Comparison of ENCODE assay signal across 8 mouse cellular contexts in genomic region chr9:106453271-106454070, GRCm38 (mm10). TPM values are rescaled to one million over a fixed set of nuclear protein-coding genes. Genes with fewer than 3 reads are reported as not detected.
A peak's percentile ranks its signal among the peaks of the same experiment; 100 is the strongest.
DNase-seq lines count a peak whose midpoint lies in the region; ATAC-seq and TF ChIP-seq lines count a peak whose summit lies in the region.

TSS of gene Pcbp4 (plus strand) at chr9:106453291.

- H3K27ac ChIP-seq in CH12.LX (ENCODE audit: insufficient read depth, low read depth): no peak within 1 kb of the TSS
- peak within 1 kb of the TSS; percentile 96 for H3K27ac ChIP-seq in embryonic facial prominence, embryonic 12.5 days
- peak within 1 kb of the TSS; percentile 84 for H3K27ac ChIP-seq in heart, embryonic 13.5 days (replicated peaks)
- peak within 1 kb of the TSS; percentile 98 for H3K27ac ChIP-seq in kidney, embryonic 15.5 days
- peak within 1 kb of the TSS; percentile 83 for H3K27ac ChIP-seq in liver, embryonic 11.5 days (ENCODE audit: low read depth, low read length)
- H3K27ac ChIP-seq in midbrain, postnatal 0 days (ENCODE audit: low read depth, low read length): peak within 1 kb of the TSS; percentile 89

- peaks cover 0 to 47% of the 10 kb centered on the region in 2 experiments for H3K36me3 ChIP-seq in CH12.LX (replicated peaks in 1 of 2; ENCODE audit: control insufficient read depth in 1 of 2, insufficient read depth in 1 of 2, low read length in 1 of 2)
- no peaks in the 10 kb centered on the region for H3K36me3 ChIP-seq in embryonic facial prominence, embryonic 12.5 days
- H3K36me3 ChIP-seq in heart, embryonic 13.5 days: 0 out of 2 replicates have a peak, but pooled peaks cover 8% of the 10 kb centered on the region
- H3K36me3 ChIP-seq in kidney, embryonic 15.5 days: no peaks in the 10 kb centered on the region
- H3K36me3 ChIP-seq in liver, embryonic 11.5 days (ENCODE audit: control insufficient read depth, insufficient read depth, low read length): no peaks in the 10 kb centered on the region
- peaks cover 5% of the 10 kb centered on the region; the same call in 1 of the 2 replicates for H3K36me3 ChIP-seq in midbrain, postnatal 0 days (ENCODE audit: insufficient read depth, low read length)

- peaks cover 27 to 70% of the 10 kb centered on the region in 2 experiments for H3K4me1 ChIP-seq in CH12.LX (ENCODE audit: control insufficient read depth in 1 of 2, insufficient read depth in 2 of 2)
- peaks cover 83% of the 10 kb centered on the region for H3K4me1 ChIP-seq in embryonic facial prominence, embryonic 12.5 days
- peaks cover 87% of the 10 kb centered on the region for H3K4me1 ChIP-seq in heart, embryonic 13.5 days
- peaks cover 92% of the 10 kb centered on the region for H3K4me1 ChIP-seq in kidney, embryonic 15.5 days
- peaks cover 59% of the 10 kb centered on the region for H3K4me1 ChIP-seq in liver, embryonic 11.5 days (replicated peaks; ENCODE audit: control insufficient read depth, insufficient read depth, low read length)
- peaks cover 37% of the 10 kb centered on the region for H3K4me1 ChIP-seq in midbrain, postnatal 0 days (ENCODE audit: insufficient read depth, low read length)

- H3K9ac ChIP-seq in CH12.LX (ENCODE audit: insufficient read depth, low read depth): peak within 1 kb of the TSS; percentile 92
- H3K9ac ChIP-seq in embryonic facial prominence, embryonic 12.5 days: peak within 1 kb of the TSS; percentile 86
- peak within 1 kb of the TSS; percentile 88 for H3K9ac ChIP-seq in heart, embryonic 13.5 days
- H3K9ac ChIP-seq in kidney, embryonic 15.5 days: peak within 1 kb of the TSS; percentile 85
- peak within 1 kb of the TSS; percentile 73 for H3K9ac ChIP-seq in liver, embryonic 11.5 days (ENCODE audit: low read depth, low read length)
- H3K9ac ChIP-seq in midbrain, postnatal 0 days (replicated peaks; ENCODE audit: low read length, poor library complexity, severe bottlenecking): peak within 1 kb of the TSS; percentile 96

- no peak for TF ChIP-seq CTCF in CH12.LX (conservative IDR thresholded peaks at IDR 0.05 in 1 of 2, IDR thresholded peaks at IDR 0.05 in 1 of 2; ENCODE audit: low read depth in 2 of 2, low read length in 2 of 2)
- TF ChIP-seq CTCF in midbrain, postnatal 0 days (IDR thresholded peaks at IDR 0.05): no peak

- no peaks in the 10 kb centered on the region for H3K27me3 ChIP-seq in CH12.LX (replicated peaks)
- H3K27me3 ChIP-seq in embryonic facial prominence, embryonic 12.5 days: no peaks in the 10 kb centered on the region
- peaks cover 3% of the 10 kb centered on the region; the same call in 1 of the 2 replicates for H3K27me3 ChIP-seq in heart, embryonic 13.5 days (replicated peaks)
- no peaks in the 10 kb centered on the region for H3K27me3 ChIP-seq in kidney, embryonic 15.5 days
- H3K27me3 ChIP-seq in liver, embryonic 11.5 days (replicated peaks; ENCODE audit: control insufficient read depth, insufficient read depth, low read length): no peaks in the 10 kb centered on the region
- H3K27me3 ChIP-seq in midbrain, postnatal 0 days (ENCODE audit: insufficient read depth, low read length): no peaks in the 10 kb centered on the region

- dilution Hi-C loops in CH12.LX (cut with MboI; ENCODE audit: extremely low pct_ligation_motif_present, extremely low pct_unique_long_range_greater_than_20kb, low sequenced_read_pairs): no loop called here

- no peaks in the 10 kb centered on the region for H3K9me3 ChIP-seq in CH12.LX (replicated peaks; ENCODE audit: low read length)
- H3K9me3 ChIP-seq in embryonic facial prominence, embryonic 12.5 days: no peaks in the 10 kb centered on the region
- H3K9me3 ChIP-seq in heart, embryonic 13.5 days: no peaks in the 10 kb centered on the region
- H3K9me3 ChIP-seq in kidney, embryonic 15.5 days (replicated peaks): no peaks in the 10 kb centered on the region
- no peaks in the 10 kb centered on the region for H3K9me3 ChIP-seq in liver, embryonic 11.5 days (ENCODE audit: control insufficient read depth, low read length)
- H3K9me3 ChIP-seq in midbrain, postnatal 0 days (ENCODE audit: low read length): no peaks in the 10 kb centered on the region

- peak; percentile 67 for TF ChIP-seq POLR2A in CH12.LX (IDR thresholded peaks at IDR 0.05; ENCODE audit: low read depth, low read length)

- no peak for DNase-seq in CH12.LX (ENCODE audit: extremely low read depth)
- peak; percentile 47 to 57 for DNase-seq in adrenal gland, adult 18-20 months (ENCODE audit: low spot score in 2 of 2)
- DNase-seq in liver, embryonic 11.5 days (ENCODE audit: low spot score): peak; percentile 81
- DNase-seq in midbrain, postnatal 0 days (ENCODE audit: low spot score): peak; percentile 67

- in situ Hi-C loops in CH12.LX (cut with MboI; ENCODE audit: low pct_ligation_motif_present, low pct_unique_long_range_greater_than_20kb, low sequenced_read_pairs): no loop called here

- TF ChIP-seq RAD21 in CH12.LX (IDR thresholded peaks at IDR 0.05; ENCODE audit: low read depth, low read length): no peak

- no peaks in the 10 kb centered on the region for H3K79me2 ChIP-seq in CH12.LX (replicated peaks; ENCODE audit: control insufficient read depth, extremely low read depth, insufficient read depth, poor library complexity, severe bottlenecking)

- peak within 1 kb of the TSS; percentile 85 for H3K4me2 ChIP-seq in CH12.LX (ENCODE audit: insufficient read depth, low read depth, poor library complexity, severe bottlenecking)
- peak within 1 kb of the TSS; percentile 98 for H3K4me2 ChIP-seq in embryonic facial prominence, embryonic 12.5 days (replicated peaks)
- H3K4me2 ChIP-seq in heart, embryonic 13.5 days: peak within 1 kb of the TSS; percentile 95
- peak within 1 kb of the TSS; percentile 97 for H3K4me2 ChIP-seq in kidney, embryonic 15.5 days
- peak within 1 kb of the TSS; percentile 91 for H3K4me2 ChIP-seq in liver, embryonic 11.5 days
- H3K4me2 ChIP-seq in midbrain, postnatal 0 days (ENCODE audit: low read depth, low read length, poor library complexity, severe bottlenecking): peak within 1 kb of the TSS; percentile 85

- under 1% methylated on average over 49 of the region's 74 CpGs for WGBS in embryonic facial prominence, embryonic 12.5 days
- under 1% methylated on average over 38 of the region's 74 CpGs for WGBS in heart, embryonic 13.5 days
- WGBS in kidney, embryonic 15.5 days: under 1% methylated on average over 43 of the region's 74 CpGs
- WGBS in liver, embryonic 11.5 days: 2% methylated on average over 55 of the region's 74 CpGs
- WGBS in midbrain, postnatal 0 days: 1% methylated on average over 32 of the region's 74 CpGs

- TF ChIP-seq EP300 in CH12.LX (IDR thresholded peaks at IDR 0.05; ENCODE audit: low read length): no peak

- peak within 1 kb of the TSS; percentile 71 to 75 (median 71) for H3K4me3 ChIP-seq in CH12.LX (replicated peaks in 1 of 3; ENCODE audit: low read depth in 2 of 3, low read length in 2 of 3, poor library complexity in 1 of 3)
- peak within 1 kb of the TSS; percentile 80 for H3K4me3 ChIP-seq in embryonic facial prominence, embryonic 12.5 days
- H3K4me3 ChIP-seq in heart, embryonic 13.5 days: peak within 1 kb of the TSS; percentile 68
- peak within 1 kb of the TSS; percentile 82 for H3K4me3 ChIP-seq in kidney, embryonic 15.5 days (replicated peaks)
- H3K4me3 ChIP-seq in liver, embryonic 11.5 days (ENCODE audit: low read depth, low read length): peak within 1 kb of the TSS; percentile 75
- H3K4me3 ChIP-seq in midbrain, postnatal 0 days (ENCODE audit: low read depth, low read length): peak within 1 kb of the TSS; percentile 65

- peak; percentile 29 for ATAC-seq in embryonic facial prominence, embryonic 12.5 days (ENCODE audit: insufficient number of reproducible peaks, insufficient read depth, low FRiP score, low TSS enrichment)
- peak; percentile 58 for ATAC-seq in heart, embryonic 13.5 days (ENCODE audit: extremely low read depth, insufficient number of reproducible peaks, low FRiP score, low TSS enrichment)
- ATAC-seq in kidney, embryonic 15.5 days (replicated peaks; ENCODE audit: low FRiP score): peak; percentile 63
- peak; percentile 70 for ATAC-seq in liver, embryonic 11.5 days (replicated peaks; ENCODE audit: low FRiP score)
- ATAC-seq in midbrain, postnatal 0 days (ENCODE audit: low FRiP score): peak; percentile 50
- ATAC-seq in monocyte, adult 5-6 weeks (replicated peaks; ENCODE audit: insufficient number of reproducible peaks, low FRiP score, low TSS enrichment, poor library complexity, severe bottlenecking): no peak

TF ChIP-seq in CH12.LX, 34 proteins besides CTCF, POLR2A, EP300 and RAD21:
- TF ChIP-seq MAFK (IDR thresholded peaks at IDR 0.05; ENCODE audit: insufficient replicate concordance, low read length): no peak
- TF ChIP-seq USF2 (conservative IDR thresholded peaks at IDR 0.05; ENCODE audit: low read depth, low read length): no peak
- 0 out of 2 replicates have a peak, but pooled peaks have one; percentile 7 for TF ChIP-seq TCF12 (IDR thresholded peaks at IDR 0.05; ENCODE audit: low read depth, low read length)
- no peak for TF ChIP-seq ZC3H11A (IDR thresholded peaks at IDR 0.05; ENCODE audit: low read depth, low read length)
- no peak for TF ChIP-seq MEF2A (IDR thresholded peaks at IDR 0.05; ENCODE audit: borderline replicate concordance, low read depth, low read length)
- no peak for TF ChIP-seq PAX5 (IDR thresholded peaks at IDR 0.05; ENCODE audit: low read length)
- no peak for TF ChIP-seq UBTF (IDR thresholded peaks at IDR 0.05; ENCODE audit: low read depth, low read length)
- peak; percentile 74 for TF ChIP-seq NELFE (IDR thresholded peaks at IDR 0.05; ENCODE audit: low read depth, low read length)
- peak; percentile 36; the same call in 1 of the 2 replicates for TF ChIP-seq HCFC1 (IDR thresholded peaks at IDR 0.05; ENCODE audit: low read depth, low read length)
- TF ChIP-seq SIN3A (IDR thresholded peaks at IDR 0.05; ENCODE audit: low read length): peak; percentile 14; the same call in 1 of the 2 replicates

RNA-seq across cellular contexts. Expression of gene Pcbp4, which starts in this region (rescaled TPM):
- total RNA-seq in CH12.LX (2012; rRNA removed) (41.3 and 44.1 TPM in 2 replicates), CH12.LX (2014; rRNA removed) (34.5 and 44.0 TPM in 2 replicates)
- polyA plus RNA-seq in CH12.LX (2012; ENCODE audit: insufficient read length, low read depth): 51.9 and 54.2 TPM in 2 replicates
- 10 to 100 TPM; 22.4 to 28.0 TPM for total RNA-seq in adrenal gland, adult 18-20 months (2021)
- polyA plus RNA-seq in embryonic facial prominence, embryonic 12.5 days (2016; fragmentation: Nextera tagmentation; extraction: Ambion mirVana): 213 and 222 TPM in 2 replicates
- polyA plus RNA-seq in heart, embryonic 13.5 days (2015; fragmentation: Nextera tagmentation; extraction: Ambion mirVana): 82.0 and 85.0 TPM in 2 replicates
- 118 and 140 TPM in 2 replicates for polyA plus RNA-seq in kidney, embryonic 15.5 days (2015; fragmentation: Nextera tagmentation; extraction: Ambion mirVana)
- 62.4 and 63.2 TPM in 2 replicates for polyA plus RNA-seq in liver, embryonic 11.5 days (2014; fragmentation: Nextera tagmentation; extraction: Ambion mirVana)
- total RNA-seq in midbrain, postnatal 0 days (2014; rRNA removed): 543 and 647 TPM in 2 replicates
- polyA plus RNA-seq in midbrain, postnatal 0 days (2015; fragmentation: Nextera tagmentation; extraction: Ambion mirVana): 242 and 248 TPM in 2 replicates
- total RNA-seq in monocyte, adult 5-6 weeks (2017): 1.2 to 9.7 TPM (median 2.7 TPM) in 3 replicates

Comparison
In these comparisons a context has a peak if more than half of its experiments do, and no peak if none do; other contexts are left out.
1. RNA of gene Pcbp4 (total RNA-seq): 543 to 647 TPM in midbrain, postnatal 0 days; 34.5 to 44.1 TPM in CH12.LX, 22.4 to 28.0 TPM in adrenal gland, adult 18-20 months and 1.2 to 9.7 TPM in monocyte, adult 5-6 weeks; every median in the first group is over 10 times any median in the second.
2. Peak in every context shown above with its lines, with median percentiles within 50 percentile points of each other: H3K4me2 ChIP-seq, H3K4me3 ChIP-seq and H3K9ac ChIP-seq.